Mouse (Mus musculus) central nervous system, embryonic 11.5 days (tissue): ENCODE data around the gene Slc2a1. TPM values are rescaled to one million over a fixed set of nuclear protein-coding genes. Genes with fewer than 3 reads are reported as not detected.

Source experiments
- polyA plus RNA-seq: library from polyadenylated mRNA; depleted of rRNA; stranded (reverse); fragments of >200 nt; gene quantifications from 2 replicates; pipeline ENCODE4 v1.2.3, GENCODE M21; 2012; rRNA removed

Gene Slc2a1
- polyA plus RNA-seq = 77.0 and 86.0 TPM in 2 replicates

DNA sequence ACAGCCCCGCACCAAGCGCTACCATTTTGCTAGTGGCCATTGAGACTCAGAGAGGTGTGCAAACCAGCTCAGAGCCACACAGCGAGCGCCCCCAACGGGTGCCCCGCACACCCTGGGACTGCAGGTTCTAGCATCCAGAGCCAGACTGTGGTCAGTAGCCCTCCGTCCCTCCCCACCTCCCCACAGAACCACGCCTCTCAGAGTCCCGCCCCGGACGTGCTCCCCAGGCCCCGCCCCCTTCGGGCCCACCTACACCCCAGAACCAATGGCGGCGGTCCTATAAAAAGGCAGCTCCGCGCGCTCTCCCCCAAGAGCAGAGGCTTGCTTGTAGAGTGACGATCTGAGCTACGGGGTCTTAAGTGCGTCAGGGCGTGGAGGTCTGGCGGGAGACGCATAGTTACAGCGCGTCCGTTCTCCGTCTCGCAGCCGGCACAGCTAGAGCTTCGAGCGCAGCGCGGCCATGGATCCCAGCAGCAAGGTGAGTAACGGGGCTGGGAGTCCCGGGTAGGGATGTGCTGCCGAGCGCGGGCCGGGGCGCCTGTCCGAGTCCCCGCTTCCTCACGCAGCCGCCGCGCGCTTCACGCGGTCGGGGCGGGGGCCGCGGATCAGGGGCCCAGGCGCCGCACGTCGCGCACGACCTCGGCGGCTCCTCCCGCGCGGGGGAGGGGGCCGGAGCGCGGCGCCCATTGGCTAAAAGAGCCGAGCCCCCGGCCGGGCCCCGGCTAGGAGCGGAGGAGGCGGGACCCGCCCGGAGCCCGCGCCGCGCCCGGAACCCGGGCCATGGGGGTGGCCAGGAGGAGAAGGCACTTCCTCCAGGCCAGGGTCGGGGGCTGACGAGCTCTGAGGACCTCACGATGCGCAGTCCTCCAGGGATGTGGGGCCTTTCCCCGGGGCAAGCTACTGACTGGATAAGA lies at the start of gene Slc2a1:
Gene Slc2a1 (plus strand): TSS at position 217 of the 914 bp plus-strand sequence.

DNA sequence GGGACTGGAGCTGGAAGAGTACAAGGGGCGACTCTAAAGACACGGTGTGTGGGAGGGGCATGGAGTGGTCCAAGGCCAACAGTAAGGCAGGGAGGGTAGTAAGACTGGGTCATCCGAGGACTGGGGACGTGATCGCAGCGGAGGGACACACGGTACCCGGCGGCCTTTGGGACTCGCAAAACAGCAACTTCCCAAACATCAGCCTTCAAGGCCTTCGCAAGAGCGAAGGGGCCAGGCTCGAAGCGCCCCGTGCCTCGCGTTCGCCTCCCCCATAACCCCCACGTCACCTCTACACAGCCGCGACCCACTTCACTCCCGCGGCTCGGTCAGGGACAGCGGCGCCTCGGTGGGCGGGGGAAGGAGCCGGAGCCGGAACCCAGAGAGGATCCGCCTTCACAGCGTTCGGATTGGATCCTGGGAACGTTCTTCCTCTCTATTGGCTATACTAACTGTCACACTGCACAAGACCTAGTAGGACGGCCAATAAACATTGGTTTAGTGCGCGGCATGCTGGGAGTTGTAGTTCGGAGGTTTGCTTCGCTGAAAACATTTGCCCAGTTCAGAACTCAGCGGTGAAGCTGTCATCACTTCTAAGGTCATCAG lies 65.4 kb downstream of the Slc2a1 start, which contains the start of gene Zfp691:
Gene Zfp691 (minus strand): TSS at position 345 of the 603 bp plus-strand sequence.

Other genes starting within 250 kb of the Slc2a1 start
- gene Olfr1331, start 244.1 kb upstream of the Slc2a1 start, polyA plus RNA-seq = not detected in 2 replicates
- gene Olfr1330, start 220.1 kb upstream of the Slc2a1 start, polyA plus RNA-seq = not detected in 2 replicates
- not detected in 2 replicates for gene Olfr1329, start 191.2 kb upstream of the Slc2a1 start, polyA plus RNA-seq
- gene Olfr1328, start 170.1 kb upstream of the Slc2a1 start, polyA plus RNA-seq = not detected in 2 replicates
- not detected in 2 replicates for gene Lao1, start 147.1 kb upstream of the Slc2a1 start, polyA plus RNA-seq
- 9.7 and 14.4 TPM in 2 replicates for gene Zfp691, start 65.5 kb downstream of the Slc2a1 start, polyA plus RNA-seq
- 19.8 and 21.1 TPM in 2 replicates for gene Ermap, start 81.3 kb downstream of the Slc2a1 start, polyA plus RNA-seq
- 94.0 and 96.6 TPM in 2 replicates for gene Svbp, start 86.6 kb downstream of the Slc2a1 start, polyA plus RNA-seq
- gene Tmem269, start 109.5 kb downstream of the Slc2a1 start, polyA plus RNA-seq = 0.08 and 0.22 TPM in 2 replicates
- gene AU022252, start 124.0 kb downstream of the Slc2a1 start, polyA plus RNA-seq = 13.9 and 18.3 TPM in 2 replicates
- 33.3 and 35.2 TPM in 2 replicates for gene P3h1, start 124.2 kb downstream of the Slc2a1 start, polyA plus RNA-seq
- 0.13 and 0.27 TPM in 2 replicates for gene Cldn19, start 146.7 kb downstream of the Slc2a1 start, polyA plus RNA-seq
- gene Ybx1, start 185.9 kb downstream of the Slc2a1 start, polyA plus RNA-seq = 896 and 955 TPM in 2 replicates
- 113 and 127 TPM in 2 replicates for gene Ppih, start 211.8 kb downstream of the Slc2a1 start, polyA plus RNA-seq